Mouse (Mus musculus) kidney, adult 2 months (tissue): Measurements from ENCODE around the gene Ptges3.

ENCODE experiments used
- CTCF ChIP-seq: fragments of 200-500 bp; conservative IDR thresholded peaks from 2 replicates; pipeline ENCODE4 v1.5.1; 2011; ENCODE audit warnings: low read depth, mild to moderate bottlenecking, control low read depth, low read length, moderate library complexity, mixed read lengths; ENCODE audit not compliant: insufficient read depth, insufficient read length
- POLR2A ChIP-seq: fragments of 200-500 bp; IDR thresholded peaks from one replicate; pipeline ENCODE4 v1.6.1; 2011; ENCODE audit warnings: low read depth, low read length, control low read depth

DNA sequence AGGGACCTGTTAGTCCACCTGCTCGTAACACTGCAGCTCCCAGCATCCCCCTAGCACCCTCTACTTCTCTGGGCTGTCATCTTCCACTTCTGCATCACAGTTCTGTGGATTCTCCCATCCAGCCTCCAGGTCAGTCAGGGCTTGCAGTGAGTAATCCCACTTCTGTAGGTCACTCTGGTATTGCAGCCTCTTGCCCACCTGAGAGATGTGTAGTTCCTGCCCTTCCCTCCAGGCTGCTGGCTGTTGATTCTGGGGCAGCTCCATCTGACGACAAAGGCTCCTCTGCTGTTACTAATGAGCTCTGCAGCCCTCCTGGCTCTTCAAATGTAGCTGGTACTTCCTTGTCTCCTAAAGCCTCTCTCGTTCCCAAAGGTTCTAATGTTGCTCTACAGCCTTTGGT lies 18.9 kb upstream of the Ptges3 start:
- TF ChIP-seq CTCF (no peak), POLR2A (no peak)
